Mouse (Mus musculus) ES-E14 (cell line): ENCODE results near the gene Asgr1. TPM values are rescaled to one million over a fixed set of nuclear protein-coding genes. Genes with fewer than 3 reads are reported as not detected.

Experiments used
- DNase-seq: peaks from one replicate; pipeline ENCODE4 v3.0.0-alpha.2; 2013; ENCODE audit warnings: low read depth, low spot score
- H3K27ac ChIP-seq: 2 replicates; pipeline ENCODE4 v1.5.1; 2012; ENCODE audit warnings: low read depth, mild to moderate bottlenecking, low read length, moderate library complexity, mixed read lengths; ENCODE audit not compliant: poor library complexity, insufficient read depth, severe bottlenecking
- H3K36me3 ChIP-seq: 2 replicates; pipeline ENCODE4 v1.6.1; 2012; ENCODE audit warnings: mild to moderate bottlenecking, low read length, moderate library complexity, mixed read lengths; ENCODE audit not compliant: control insufficient read depth, poor library complexity, insufficient read depth, severe bottlenecking
- H3K4me1 ChIP-seq, 2 experiments: fragments of 150-350 bp in 1 of 2; sonication (generic) in 1 of 2; 2 replicates each; pipeline ENCODE4 v1.6.1; 2012; ENCODE audit warnings: low read length in 2 of 2, mild to moderate bottlenecking in 1 of 2, mixed read lengths in 1 of 2; ENCODE audit not compliant: control insufficient read depth in 2 of 2, insufficient read depth in 2 of 2, poor library complexity in 1 of 2
- H3K4me3 ChIP-seq, 2 experiments: fragments of 150-350 bp in 1 of 2; sonication (generic) in 1 of 2; 2 replicates each; pipeline ENCODE4 v1.5.1; 2012; ENCODE audit warnings: low read length in 2 of 2, low read depth in 1 of 2, mild to moderate bottlenecking in 1 of 2, mixed read lengths in 1 of 2; ENCODE audit not compliant: insufficient read depth in 1 of 2, poor library complexity in 1 of 2, severe bottlenecking in 1 of 2
- H3K9ac ChIP-seq: 2 replicates; pipeline ENCODE4 v1.6.1; 2012; ENCODE audit warnings: low read depth, mild to moderate bottlenecking, low read length, mixed read lengths; ENCODE audit not compliant: poor library complexity, insufficient read depth, severe bottlenecking
- H3K9me3 ChIP-seq: fragments of 150-350 bp; sonication (generic); 2 replicates; pipeline ENCODE4 v1.6.1; 2012; ENCODE audit warnings: low read depth, mild to moderate bottlenecking, low read length; ENCODE audit not compliant: control insufficient read depth, insufficient read depth
- CHD2 ChIP-seq: IDR thresholded peaks from 2 replicates; pipeline ENCODE4 v1.6.1; 2014; ENCODE audit warnings: mild to moderate bottlenecking, low read depth, low read length, inconsistent platforms
- HCFC1 ChIP-seq: IDR thresholded peaks from 2 replicates; pipeline ENCODE4 v1.6.1; 2012; ENCODE audit warnings: low read length, inconsistent platforms, borderline replicate concordance; ENCODE audit not compliant: insufficient read depth
- MAFK ChIP-seq: IDR thresholded peaks from 2 replicates; pipeline ENCODE4 v1.6.1; 2014; ENCODE audit warnings: mild to moderate bottlenecking, low read depth, low read length, inconsistent platforms; ENCODE audit not compliant: insufficient read depth
- ZC3H11A ChIP-seq: IDR thresholded peaks from 2 replicates; pipeline ENCODE4 v1.6.1; 2012; ENCODE audit warnings: low read depth, mild to moderate bottlenecking, inconsistent platforms, low read length, borderline replicate concordance
- ZNF384 ChIP-seq: IDR thresholded peaks from 2 replicates; pipeline ENCODE4 v1.6.1; 2012; ENCODE audit warnings: low read depth, low read length, inconsistent platforms
- in situ Hi-C, 2 experiments: fragments of 600-800 bp; cut with MboI; formaldehyde crosslinking; loops; one replicate each; pipeline ENCODE4 v1.15.1; 2025; ENCODE audit warnings: low sequenced_read_pairs in 2 of 2, inconsistent platforms in 1 of 2; ENCODE audit not compliant: unreplicated experiment in 2 of 2
- total RNA-seq: library from RNA; depleted of rRNA; stranded (reverse); fragments of 300-350 nt; gene quantifications from 2 replicates; pipeline ENCODE4 v1.2.3, GENCODE M21; 2012

The Asgr1 gene
- total RNA-seq, 1 experiment: 0.58 TPM

- Histone ChIP-seq H3K4me1 (peaks cover 0 to 9% of the 10 kb centered on the region in 2 experiments; a peak in 1 of 4 replicates), H3K36me3 (0 out of 2 replicates have a peak, but pooled peaks cover 3% of the 10 kb centered on the region), H3K4me3 (no peak overlapping the region), H3K9me3 (no peaks in the 10 kb centered on the region), H3K9ac (no peak overlapping the region), H3K27ac (no peak overlapping the region)
- in situ Hi-C loops: no loop called here
- TF ChIP-seq CHD2 (no peak), MAFK (no peak), ZNF384 (no peak), ZC3H11A (no peak), HCFC1 (no peak)
- no peak for DNase-seq
Measured at GRCm38 (mm10) chr11:70042309-70043085, 11.4 kb upstream of the Asgr1 start.

DNA sequence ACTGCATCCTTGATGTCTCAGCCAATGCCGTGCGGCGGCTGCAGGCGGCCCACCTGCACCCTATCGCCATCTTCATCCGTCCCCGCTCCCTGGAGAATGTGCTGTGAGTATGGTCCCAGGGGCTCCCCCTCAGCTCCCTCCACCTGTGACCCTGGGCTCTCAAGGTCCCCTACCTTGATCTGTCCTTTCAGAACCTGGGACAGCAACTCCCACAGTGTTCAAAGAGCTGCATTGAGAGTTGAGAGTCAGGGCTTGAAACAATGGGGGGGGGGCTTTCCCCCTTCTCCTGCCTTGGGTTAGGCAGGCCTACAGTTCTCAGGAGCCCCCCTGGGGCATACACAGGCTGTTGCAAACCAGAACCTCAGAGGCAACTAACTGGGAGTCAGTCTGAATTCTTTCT, 10.2 kb upstream of the Asgr1 start:
- Histone ChIP-seq H3K36me3 (no peaks in the 10 kb centered on the region), H3K27ac (no peak overlapping the region), H3K4me3 (no peak overlapping the region; a peak in 1 of 4 replicates), H3K9me3 (no peaks in the 10 kb centered on the region), H3K9ac (no peak overlapping the region), H3K4me1 (peaks cover 0 to 9% of the 10 kb centered on the region in 2 experiments; a peak in 1 of 4 replicates)
- no peak for DNase-seq
- in situ Hi-C loops: no loop called here
- no peak for TF ChIP-seq ZC3H11A
- TF ChIP-seq ZNF384: no peak
- no peak for TF ChIP-seq MAFK
- no peak for TF ChIP-seq CHD2
- no peak for TF ChIP-seq HCFC1

GRCm38 (mm10) chr11:70045435-70045834, 8.4 kb upstream of the Asgr1 start:
- in situ Hi-C loops: no loop called here
- H3K36me3 ChIP-seq: no peaks in the 10 kb centered on the region
- no peak overlapping the region for H3K9ac ChIP-seq
- no peak overlapping the region for H3K4me3 ChIP-seq
- TF ChIP-seq MAFK (no peak), CHD2 (no peak), ZC3H11A (no peak), HCFC1 (no peak), ZNF384 (no peak)
- H3K4me1 ChIP-seq: peaks cover 0 to 4% of the 10 kb centered on the region in 2 experiments; a peak in 1 of 4 replicates
- H3K9me3 ChIP-seq: no peaks in the 10 kb centered on the region
- no peak for DNase-seq
- H3K27ac ChIP-seq: no peak overlapping the region

DNA sequence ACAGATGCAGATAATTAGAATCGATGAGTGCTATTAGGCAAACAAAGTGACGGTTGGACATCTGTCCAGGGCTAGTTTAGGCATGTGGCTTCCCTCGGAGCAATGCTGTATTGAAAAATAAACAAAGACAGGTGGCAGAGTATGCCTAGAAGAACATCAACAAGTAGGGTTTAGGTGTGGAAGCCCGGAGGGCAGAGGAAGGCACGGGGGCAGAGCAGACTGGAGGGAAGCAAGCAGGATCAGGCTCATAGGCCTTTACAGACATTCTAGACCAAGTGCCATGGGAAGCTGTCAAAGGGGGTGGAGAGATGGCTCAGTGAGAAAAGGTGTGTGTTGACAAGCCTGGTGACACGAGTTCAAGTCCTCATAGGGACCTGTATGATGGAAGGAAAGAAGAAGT, 4.5 kb upstream of the Asgr1 start:
- Histone ChIP-seq H3K9ac (no peak overlapping the region), H3K4me3 (no peak overlapping the region), H3K9me3 (no peaks in the 10 kb centered on the region), H3K36me3 (no peaks in the 10 kb centered on the region), H3K4me1 (no peaks in the 10 kb centered on the region; a peak in 1 of 4 replicates), H3K27ac (no peak overlapping the region)
- no peak for TF ChIP-seq MAFK
- no peak for TF ChIP-seq HCFC1
- no peak for TF ChIP-seq ZC3H11A
- no peak for TF ChIP-seq CHD2
- TF ChIP-seq ZNF384: no peak
- DNase-seq: no peak
- in situ Hi-C loops: no loop called here

DNA sequence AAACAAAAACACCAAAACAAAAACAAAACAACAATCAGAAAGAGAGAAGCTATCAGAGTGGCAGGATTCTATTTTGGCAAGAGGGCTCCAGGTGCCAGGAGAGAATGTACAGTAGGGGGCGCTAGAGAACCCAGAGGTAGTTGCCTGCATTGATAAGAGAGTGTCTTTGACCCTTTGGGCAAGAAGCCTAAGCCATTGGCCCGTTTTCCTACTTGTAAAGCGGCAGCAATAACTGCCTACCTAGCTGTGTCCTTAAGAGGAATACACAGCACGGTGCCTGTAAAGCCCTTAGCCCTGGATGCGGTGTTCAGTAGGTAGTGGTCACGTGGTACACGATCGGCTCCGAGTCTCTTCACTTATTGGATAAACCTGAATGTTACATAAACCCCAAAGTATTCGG, 4.1 kb upstream of the Asgr1 start:
- Histone ChIP-seq H3K4me3 (no peak overlapping the region), H3K36me3 (no peaks in the 10 kb centered on the region), H3K9ac (no peak overlapping the region), H3K27ac (no peak overlapping the region), H3K9me3 (no peaks in the 10 kb centered on the region), H3K4me1 (no peaks in the 10 kb centered on the region)
- DNase-seq: no peak
- in situ Hi-C loops: loop anchor here in 1 of 2 experiments (10.0 kb wide), 1 partner anchor 125 kb away; no protein-coding TSS in a partner anchor
- TF ChIP-seq CHD2: no peak
- TF ChIP-seq ZNF384: no peak
- TF ChIP-seq ZC3H11A: no peak
- TF ChIP-seq HCFC1: no peak
- TF ChIP-seq MAFK: no peak
